Mouse (Mus musculus) left cerebral cortex, postnatal 4 days (tissue): ENCODE data around the gene Hnrnpk. TPM values are rescaled to one million over a fixed set of nuclear protein-coding genes. Genes with fewer than 3 reads are reported as not detected.

Source experiments
- microRNA-seq: library from miRNA; unstranded; fragments of <30 nt; microRNA quantifications from one replicate; pipeline ENCODE4 v1.2.0, GENCODE M21; 2022
- total RNA-seq, 2 experiments: library from RNA; stranded (reverse); gene quantifications; 2 replicates each; pipeline ENCODE4 v1.2.3; 2021

The Hnrnpk gene
- total RNA-seq, 2 experiments from 2014 or later = 907 to 963 TPM

Small RNA genes within 50 kb of the gene (microRNA-seq; reads per million reads assigned to microRNA genes)
- gene Mir7-1 = 138 reads per million, percentile 53 among the genes with 10 or more reads in this experiment

Other genes with a start within 250 kb of the Hnrnpk start
- gene Idnk, start 245.7 kb downstream of the Hnrnpk start, total RNA-seq = 10 to 100 TPM; 23.1 to 25.5 TPM
- gene Ubqln1, start 187.7 kb downstream of the Hnrnpk start, total RNA-seq = 100 to 1,000 TPM; 129 to 133 TPM
- 10 to 100 TPM; 26.7 to 28.2 TPM for gene Gkap1, start 127.6 kb downstream of the Hnrnpk start, total RNA-seq
- gene Kif27, start 44.2 kb downstream of the Hnrnpk start, total RNA-seq = 1 to 10 TPM; 3.3 to 3.8 TPM
- 1 to 10 TPM; 7.1 to 8.0 TPM for gene 2210016F16Rik, start 18.1 kb downstream of the Hnrnpk start, total RNA-seq
- 10 to 100 TPM; 12.1 to 13.8 TPM for gene Rmi1, start 1.1 kb downstream of the Hnrnpk start, total RNA-seq
- under 1 TPM in 1 of 2 experiments, not detected in 1; 0.24 TPM for gene Slc28a3, start 207.5 kb upstream of the Hnrnpk start, total RNA-seq